Mouse (Mus musculus) limb, embryonic 10.5 days (tissue): Measurements from ENCODE around the gene 9230102O04Rik. TPM values are rescaled to one million over a fixed set of nuclear protein-coding genes. Genes with fewer than 3 reads are reported as not detected.

Experiments used
- DNase-seq: peaks from one replicate; pipeline ENCODE4 v3.0.0-alpha.2; 2017; ENCODE audit warnings: low spot score
- H3K27ac ChIP-seq: fragments of 300-500 bp; sonication (generic); 2 replicates; pipeline ENCODE4 v1.5.1; 2016; ENCODE audit warnings: mild to moderate bottlenecking
- H3K27me3 ChIP-seq: fragments of 300-500 bp; sonication (generic); 2 replicates; pipeline ENCODE4 v1.6.1; 2016; ENCODE audit warnings: low read depth, mild to moderate bottlenecking; ENCODE audit not compliant: poor library complexity, severe bottlenecking
- H3K36me3 ChIP-seq: fragments of 300-500 bp; sonication (generic); 2 replicates; pipeline ENCODE4 v1.6.1; 2016; ENCODE audit warnings: mild to moderate bottlenecking, moderate library complexity
- H3K4me1 ChIP-seq: fragments of 300-500 bp; sonication (generic); 2 replicates; pipeline ENCODE4 v1.6.1; 2016
- H3K4me3 ChIP-seq: fragments of 300-500 bp; sonication (generic); 2 replicates; pipeline ENCODE4 v1.5.1; 2016; ENCODE audit warnings: mild to moderate bottlenecking, moderate library complexity
- H3K9me3 ChIP-seq: fragments of 300-500 bp; sonication (generic); replicated peaks from 2 replicates; pipeline ENCODE4 v1.6.1; 2016; ENCODE audit warnings: mild to moderate bottlenecking
- WGBS: fragments of 180-500 bp; shearing (Covaris S2); methylation state at CpG from one replicate; pipeline ENCODE4 v1.1.7; 2016; 5-methylcytosine and 5-hydroxymethylcytosine counted together
- polyA plus RNA-seq: library from polyadenylated mRNA; unstranded; fragments of >200 nt; fragmentation: Nextera tagmentation; extraction: Ambion mirVana; gene quantifications from 2 replicates; pipeline ENCODE4 v1.2.1, GENCODE M21; 2016

9230102O04Rik gene
- polyA plus RNA-seq, 1 experiment from 2014 or later, result 0.39 TPM

- H3K27me3 ChIP-seq, result no peaks in the 10 kb centered on the region
- 82% methylated on average over 7 of the region's 7 CpGs for WGBS
- H3K27ac ChIP-seq, result no peak overlapping the region
- no peak for DNase-seq
- no peak overlapping the region for H3K4me3 ChIP-seq
- no peaks in the 10 kb centered on the region for H3K4me1 ChIP-seq
- H3K9me3 ChIP-seq, result no peaks in the 10 kb centered on the region
- H3K36me3 ChIP-seq, result no peaks in the 10 kb centered on the region
These were observed 55.6 kb downstream of the 9230102O04Rik start for GRCm38 (mm10) chr2:9833712-9834111.

Other genes with a start within 250 kb of the 9230102O04Rik start
- 0.46 and 0.55 TPM in 2 replicates for gene 4930412O13Rik, start 8.3 kb downstream of the 9230102O04Rik start, polyA plus RNA-seq
- gene Gata3, start 494 bp upstream of the 9230102O04Rik start, polyA plus RNA-seq, result 6.3 and 6.5 TPM in 2 replicates
- 15.1 and 16.3 TPM in 2 replicates for gene Taf3, start 159.1 kb upstream of the 9230102O04Rik start, polyA plus RNA-seq
- 543 and 559 TPM in 2 replicates for gene Atp5c1, start 191.0 kb upstream of the 9230102O04Rik start, polyA plus RNA-seq
- 32.2 and 35.0 TPM in 2 replicates for gene Kin, start 191.1 kb upstream of the 9230102O04Rik start, polyA plus RNA-seq
- 0.23 TPM in 1 of 2 replicates, not detected in the other for gene Itih2, start 241.9 kb upstream of the 9230102O04Rik start, polyA plus RNA-seq